Mouse (Mus musculus): ENCODE measurements at regions not wholly inside any gene's neighbourhood (a gene's known extent, or its start where the extent isn't known, plus 50 kb on each side); places are given as distances from the start of the nearest gene placed in this dataset.

GRCm38 (mm10) chr10:95048790-95049189, 104.2 kb upstream of the Plxnc1 start:
- Histone ChIP-seq H3K27me3 (ENCODE audit: control insufficient read depth, insufficient read depth, low read length) (no peaks in the 10 kb centered on the region), H3K4me3 (ENCODE audit: low read depth, low read length) (no peak overlapping the region), H3K4me1 (ENCODE audit: control insufficient read depth, insufficient read depth, low read length) (no peaks in the 10 kb centered on the region), H3K4me2 (no peak overlapping the region), H3K9me3 (ENCODE audit: control insufficient read depth, low read length) (no peaks in the 10 kb centered on the region), H3K9ac (ENCODE audit: low read length) (no peak overlapping the region), H3K27ac (ENCODE audit: low read depth, low read length) (no peak overlapping the region), H3K36me3 (ENCODE audit: control insufficient read depth, insufficient read depth, low read length) (no peaks in the 10 kb centered on the region)
- DNase-seq (ENCODE audit: low spot score, missing footprints) = no peak
- WGBS = 88% methylated on average over 5 of the region's 5 CpGs
- ATAC-seq (ENCODE audit: low FRiP score) = no peak

- ATAC-seq (ENCODE audit: low FRiP score) (no peak), DNase-seq (ENCODE audit: low spot score, missing footprints) (no peak)
- no peaks in the 10 kb centered on the region for H3K36me3 ChIP-seq (ENCODE audit: control insufficient read depth, insufficient read depth, low read length)
- H3K9me3 ChIP-seq (ENCODE audit: control insufficient read depth, low read length) = no peaks in the 10 kb centered on the region
- WGBS = 56% methylated on average over 7 of the region's 7 CpGs
- no peaks in the 10 kb centered on the region for H3K27me3 ChIP-seq (ENCODE audit: control insufficient read depth, insufficient read depth, low read length)
- H3K4me3 ChIP-seq (ENCODE audit: low read depth, low read length) = no peak overlapping the region
- H3K9ac ChIP-seq (ENCODE audit: low read length) = no peak overlapping the region
- no peak overlapping the region for H3K27ac ChIP-seq (ENCODE audit: low read depth, low read length)
- no peak overlapping the region for H3K4me2 ChIP-seq
- H3K4me1 ChIP-seq (ENCODE audit: control insufficient read depth, insufficient read depth, low read length) = no peaks in the 10 kb centered on the region
These were observed 99.3 kb upstream of the Plxnc1 start for GRCm38 (mm10) chr10:95043978-95044377.

DNA sequence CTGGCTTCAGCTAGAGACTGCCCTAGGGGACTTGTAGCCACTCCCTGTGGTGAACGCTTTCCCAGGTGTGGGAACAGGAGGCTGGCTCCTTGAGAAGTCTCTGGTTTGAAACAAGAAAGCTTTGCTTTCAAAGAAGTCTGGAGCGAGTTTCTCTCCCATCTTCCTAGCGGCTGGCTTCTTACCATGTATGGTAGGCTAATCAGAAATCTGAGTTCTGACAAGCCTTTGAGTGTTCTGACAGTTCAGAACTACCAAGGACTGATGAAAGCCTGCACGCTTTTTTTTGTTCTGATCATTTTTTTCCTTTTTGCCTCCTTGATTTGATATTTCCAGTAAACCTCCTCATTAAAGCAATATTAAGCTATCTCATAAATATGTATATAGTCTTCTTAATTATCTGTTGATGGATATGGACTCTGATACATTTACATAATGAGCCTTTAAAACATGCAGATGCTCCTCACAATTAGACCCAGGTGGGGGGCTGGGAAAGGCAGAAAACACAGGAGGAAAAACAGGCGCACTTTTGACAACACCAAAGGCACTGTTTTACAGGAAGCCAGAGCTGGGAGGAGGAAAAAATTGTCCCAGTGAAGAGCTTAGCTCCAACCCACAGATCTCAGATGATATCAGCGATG, 95.7 kb upstream of the Plxnc1 start:
- H3K9me3 ChIP-seq (ENCODE audit: control insufficient read depth, low read length) = no peaks in the 10 kb centered on the region
- H3K27ac ChIP-seq (ENCODE audit: low read depth, low read length) = no peak overlapping the region
- no peak for ATAC-seq (ENCODE audit: low FRiP score)
- no peaks in the 10 kb centered on the region for H3K4me1 ChIP-seq (ENCODE audit: control insufficient read depth, insufficient read depth, low read length)
- DNase-seq (ENCODE audit: low spot score, missing footprints) = no peak
- 74% methylated on average over 6 of the region's 6 CpGs for WGBS
- no peak overlapping the region for H3K4me2 ChIP-seq
- no peak overlapping the region for H3K9ac ChIP-seq (ENCODE audit: low read length)
- H3K36me3 ChIP-seq (ENCODE audit: control insufficient read depth, insufficient read depth, low read length) = no peaks in the 10 kb centered on the region
- no peaks in the 10 kb centered on the region for H3K27me3 ChIP-seq (ENCODE audit: control insufficient read depth, insufficient read depth, low read length)
- no peak overlapping the region for H3K4me3 ChIP-seq (ENCODE audit: low read depth, low read length)

- no peak for ATAC-seq (ENCODE audit: low FRiP score)
- H3K4me3 ChIP-seq (ENCODE audit: low read depth, low read length) = no peak overlapping the region
- no peaks in the 10 kb centered on the region for H3K36me3 ChIP-seq (ENCODE audit: control insufficient read depth, insufficient read depth, low read length)
- H3K9ac ChIP-seq (ENCODE audit: low read length) = no peak overlapping the region
- no peaks in the 10 kb centered on the region for H3K27me3 ChIP-seq (ENCODE audit: control insufficient read depth, insufficient read depth, low read length)
- H3K27ac ChIP-seq (ENCODE audit: low read depth, low read length) = no peak overlapping the region
- no peaks in the 10 kb centered on the region for H3K4me1 ChIP-seq (ENCODE audit: control insufficient read depth, insufficient read depth, low read length)
- no peaks in the 10 kb centered on the region for H3K9me3 ChIP-seq (ENCODE audit: control insufficient read depth, low read length)
- no peak for DNase-seq (ENCODE audit: low spot score, missing footprints)
- H3K4me2 ChIP-seq = no peak overlapping the region
- WGBS = 83% methylated on average over 4 of the region's 4 CpGs
These were observed 91.5 kb upstream of the Plxnc1 start for GRCm38 (mm10) chr10:95036043-95036697.

GRCm38 (mm10) chr10:95035371-95035770, 90.7 kb upstream of the Plxnc1 start:
- Histone ChIP-seq H3K27ac (ENCODE audit: low read depth, low read length) (no peak overlapping the region), H3K9me3 (ENCODE audit: control insufficient read depth, low read length) (no peaks in the 10 kb centered on the region), H3K27me3 (ENCODE audit: control insufficient read depth, insufficient read depth, low read length) (no peaks in the 10 kb centered on the region), H3K4me3 (ENCODE audit: low read depth, low read length) (no peak overlapping the region), H3K4me2 (no peak overlapping the region), H3K9ac (ENCODE audit: low read length) (no peak overlapping the region), H3K4me1 (ENCODE audit: control insufficient read depth, insufficient read depth, low read length) (no peaks in the 10 kb centered on the region), H3K36me3 (ENCODE audit: control insufficient read depth, insufficient read depth, low read length) (no peaks in the 10 kb centered on the region)
- ATAC-seq (ENCODE audit: low FRiP score) (no peak), DNase-seq (ENCODE audit: low spot score, missing footprints) (no peak)
- WGBS = 82% methylated on average over 3 of the region's 3 CpGs

GRCm38 (mm10) chr10:95034566-95034965, 89.9 kb upstream of the Plxnc1 start:
- Histone ChIP-seq H3K27ac (ENCODE audit: low read depth, low read length) (no peak overlapping the region), H3K4me3 (ENCODE audit: low read depth, low read length) (no peak overlapping the region), H3K9me3 (ENCODE audit: control insufficient read depth, low read length) (no peaks in the 10 kb centered on the region), H3K4me1 (ENCODE audit: control insufficient read depth, insufficient read depth, low read length) (no peaks in the 10 kb centered on the region), H3K9ac (ENCODE audit: low read length) (no peak overlapping the region), H3K36me3 (ENCODE audit: control insufficient read depth, insufficient read depth, low read length) (no peaks in the 10 kb centered on the region), H3K27me3 (ENCODE audit: control insufficient read depth, insufficient read depth, low read length) (no peaks in the 10 kb centered on the region), H3K4me2 (no peak overlapping the region)
- DNase-seq (ENCODE audit: low spot score, missing footprints) = no peak
- WGBS = 88% methylated on average over 5 of the region's 5 CpGs
- ATAC-seq (ENCODE audit: low FRiP score) = no peak

DNA sequence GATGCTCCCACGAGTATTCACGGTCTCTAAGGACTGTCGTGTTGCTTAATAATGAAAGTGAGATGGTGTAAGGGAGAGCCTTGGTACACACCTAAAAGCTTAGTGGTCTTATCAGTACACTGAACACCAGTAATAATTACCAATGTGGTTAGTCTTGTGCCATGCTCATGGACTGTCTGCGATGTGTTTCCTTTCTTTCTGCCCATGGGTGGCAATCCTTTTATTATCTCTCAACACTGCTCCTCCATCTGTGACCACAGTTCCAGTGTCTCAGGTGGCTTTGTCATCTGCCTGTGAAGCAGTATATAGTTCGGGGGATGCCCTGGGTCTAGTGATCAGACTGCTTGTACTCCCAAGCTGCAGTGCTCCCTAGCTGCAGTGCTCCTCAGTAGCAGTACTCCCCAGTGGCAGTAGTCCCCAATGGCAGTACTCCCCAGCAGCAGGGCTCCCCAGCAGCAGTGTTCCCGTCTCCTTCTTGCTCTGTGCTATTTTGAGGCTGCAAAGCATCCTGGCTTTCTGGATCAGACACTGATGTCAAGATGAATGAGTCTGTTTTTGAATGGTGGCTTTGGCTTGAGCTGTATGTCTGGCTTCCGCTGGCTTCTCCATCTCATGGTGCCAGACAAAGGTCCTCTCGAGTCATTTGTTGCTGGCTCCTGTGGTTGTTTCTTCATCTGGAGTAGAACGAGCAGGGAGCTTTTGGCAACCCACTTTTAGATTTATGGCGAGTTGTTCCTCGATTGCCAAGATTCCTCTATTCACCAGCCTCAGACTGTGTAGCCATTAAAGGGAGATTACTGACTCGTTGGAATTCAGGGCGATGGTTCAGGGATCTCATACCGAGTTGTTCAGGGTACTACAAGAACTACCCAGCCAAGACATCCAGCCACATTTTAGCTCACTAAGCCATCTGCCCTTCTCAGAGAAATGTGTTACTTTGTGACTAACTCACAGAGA, 88.4 kb upstream of the Plxnc1 start:
- Histone ChIP-seq H3K36me3 (ENCODE audit: control insufficient read depth, insufficient read depth, low read length) (no peaks in the 10 kb centered on the region), H3K27ac (ENCODE audit: low read depth, low read length) (no peak overlapping the region), H3K4me3 (ENCODE audit: low read depth, low read length) (no peak overlapping the region), H3K9ac (ENCODE audit: low read length) (no peak overlapping the region), H3K9me3 (ENCODE audit: control insufficient read depth, low read length) (no peaks in the 10 kb centered on the region), H3K27me3 (ENCODE audit: control insufficient read depth, insufficient read depth, low read length) (no peaks in the 10 kb centered on the region), H3K4me2 (no peak overlapping the region), H3K4me1 (ENCODE audit: control insufficient read depth, insufficient read depth, low read length) (no peaks in the 10 kb centered on the region)
- WGBS = 86% methylated on average over 14 of the region's 14 CpGs
- DNase-seq (ENCODE audit: low spot score, missing footprints) (no peak), ATAC-seq (ENCODE audit: low FRiP score) (no peak)

DNA sequence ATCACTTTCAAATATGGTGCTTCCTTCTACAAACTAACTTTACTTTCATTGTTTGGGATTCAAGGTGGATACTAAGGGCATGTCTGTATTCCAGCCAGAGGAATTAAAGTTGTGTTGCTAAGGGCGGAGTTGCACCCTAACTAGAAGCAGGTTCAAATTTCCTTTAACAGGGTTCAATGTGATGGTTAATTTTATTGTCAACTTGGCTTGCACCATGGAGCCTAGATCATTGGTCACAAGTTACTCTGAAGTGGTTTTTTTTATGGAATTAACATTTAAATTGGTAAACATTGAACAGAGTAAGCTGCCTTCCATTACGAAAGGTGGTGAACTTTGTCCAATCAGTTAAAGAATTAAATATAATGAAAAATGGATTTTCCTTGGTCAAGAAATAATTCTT, 86.7 kb upstream of the Plxnc1 start:
- no peak overlapping the region for H3K4me2 ChIP-seq
- 85% methylated on average over 2 of the region's 2 CpGs for WGBS
- H3K9ac ChIP-seq (ENCODE audit: low read length) = no peak overlapping the region
- H3K27ac ChIP-seq (ENCODE audit: low read depth, low read length) = no peak overlapping the region
- ATAC-seq (ENCODE audit: low FRiP score) (no peak), DNase-seq (ENCODE audit: low spot score, missing footprints) (no peak)
- no peaks in the 10 kb centered on the region for H3K4me1 ChIP-seq (ENCODE audit: control insufficient read depth, insufficient read depth, low read length)
- no peaks in the 10 kb centered on the region for H3K36me3 ChIP-seq (ENCODE audit: control insufficient read depth, insufficient read depth, low read length)
- H3K27me3 ChIP-seq (ENCODE audit: control insufficient read depth, insufficient read depth, low read length) = no peaks in the 10 kb centered on the region
- H3K4me3 ChIP-seq (ENCODE audit: low read depth, low read length) = no peak overlapping the region
- H3K9me3 ChIP-seq (ENCODE audit: control insufficient read depth, low read length) = no peaks in the 10 kb centered on the region

- Histone ChIP-seq H3K4me2 (no peak overlapping the region), H3K27me3 (ENCODE audit: control insufficient read depth, insufficient read depth, low read length) (no peaks in the 10 kb centered on the region), H3K9me3 (ENCODE audit: control insufficient read depth, low read length) (no peaks in the 10 kb centered on the region), H3K9ac (ENCODE audit: low read length) (no peak overlapping the region), H3K4me1 (ENCODE audit: control insufficient read depth, insufficient read depth, low read length) (no peaks in the 10 kb centered on the region), H3K36me3 (ENCODE audit: control insufficient read depth, insufficient read depth, low read length) (no peaks in the 10 kb centered on the region), H3K4me3 (ENCODE audit: low read depth, low read length) (no peak overlapping the region), H3K27ac (ENCODE audit: low read depth, low read length) (no peak overlapping the region)
- WGBS = 77% methylated on average over 5 of the region's 5 CpGs
- ATAC-seq (ENCODE audit: low FRiP score) (no peak), DNase-seq (ENCODE audit: low spot score, missing footprints) (no peak)
These were observed 86.2 kb upstream of the Plxnc1 start for GRCm38 (mm10) chr10:95030801-95031200.
